Mouse (Mus musculus) right cerebral cortex, postnatal 14 days (tissue): ENCODE results near the gene Sema4f.

Source experiments
- DNase-seq: peaks from one replicate; pipeline ENCODE4 v3.0.0; 2022

The Sema4f gene

GRCm38 (mm10) chr6:82863380-82863874 lies 76.1 kb downstream of the Sema4f start:
- DNase-seq: peak; percentile 22

DNA sequence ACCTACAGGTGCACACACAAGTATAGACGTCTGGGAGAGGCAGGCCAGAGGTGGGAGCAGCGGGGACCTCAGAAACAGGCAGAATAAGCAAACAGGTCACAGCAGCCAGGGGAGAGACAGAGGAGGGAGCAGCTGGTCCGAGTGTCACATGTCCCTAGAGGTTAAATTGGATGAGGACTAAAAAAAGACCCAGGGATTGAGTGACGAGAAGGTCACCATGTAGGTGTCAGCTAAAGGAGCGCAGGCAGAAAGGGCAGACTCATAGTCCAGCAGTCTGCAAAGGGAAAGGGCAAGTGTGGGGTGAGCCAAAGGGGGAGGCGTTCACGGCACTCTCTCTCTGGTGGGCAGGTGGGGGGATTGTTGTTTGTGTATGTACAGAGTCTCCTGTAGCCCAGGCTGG lies 77.1 kb downstream of the Sema4f start:
- no peak for DNase-seq

DNA sequence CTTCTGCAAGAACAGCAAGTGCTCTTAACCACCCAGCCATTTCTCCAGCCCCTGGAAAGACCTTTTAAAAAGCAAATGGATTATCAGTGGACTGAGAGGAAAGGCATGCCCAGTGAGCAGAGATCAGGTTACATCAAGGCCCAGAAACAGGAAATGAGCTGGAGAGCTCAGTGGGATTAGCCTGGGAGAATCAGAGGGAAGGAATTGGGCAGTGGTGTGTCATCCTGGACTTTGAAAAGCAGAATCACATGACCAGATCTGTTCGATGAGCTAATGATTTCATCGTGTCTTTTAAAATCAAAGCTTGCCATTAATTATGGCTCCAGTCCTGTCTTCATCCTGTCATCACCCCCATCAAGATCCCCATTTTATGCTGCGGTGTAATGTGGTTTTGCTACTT lies 77.5 kb downstream of the Sema4f start:
- DNase-seq: no peak
